Mouse (Mus musculus) testis, adult 2 months (tissue): ENCODE measurements around the gene Hes5.

Source experiments
- CTCF ChIP-seq: fragments of 200-500 bp; IDR thresholded peaks from 2 replicates; pipeline ENCODE4 v1.5.1; 2012; ENCODE audit warnings: low read depth, mild to moderate bottlenecking, inconsistent platforms, low read length, moderate library complexity; ENCODE audit not compliant: control insufficient read depth, insufficient read depth, insufficient replicate concordance
- POLR2A ChIP-seq: fragments of 200-500 bp; IDR thresholded peaks from 2 replicates; pipeline ENCODE4 v1.6.1; 2012; ENCODE audit warnings: low read depth, mild to moderate bottlenecking, inconsistent platforms, low read length, moderate library complexity; ENCODE audit not compliant: control insufficient read depth

DNA sequence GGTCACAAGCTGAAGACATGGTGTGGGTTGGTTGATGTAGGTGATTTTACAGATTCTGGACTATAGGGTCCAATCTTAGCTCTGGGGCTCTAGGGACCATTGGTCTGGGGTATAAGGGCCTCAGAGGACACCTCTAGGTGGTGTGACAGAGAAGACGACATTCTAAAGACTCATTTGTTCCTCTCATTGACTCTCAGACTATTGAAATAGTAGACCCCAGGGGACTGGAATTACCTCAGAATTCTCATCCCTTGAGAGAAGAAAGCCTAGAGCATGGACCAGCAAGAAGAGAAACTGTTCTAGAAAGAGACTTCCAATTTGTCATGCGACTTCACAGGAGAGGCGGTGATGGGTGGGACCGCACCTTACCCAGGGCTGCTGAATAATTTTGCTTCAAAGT, 46.5 kb upstream of the Hes5 start:
- no peak for TF ChIP-seq POLR2A
- no peak for TF ChIP-seq CTCF
